Mouse (Mus musculus) forebrain, embryonic 11.5 days (tissue): ENCODE measurements around the gene Cox6b1. TPM values are rescaled to one million over a fixed set of nuclear protein-coding genes. Genes with fewer than 3 reads are reported as not detected.

Source experiments
- ATAC-seq: fragments of 200-750 bp; cut with Nextera tagmentation; replicated peaks from 2 replicates; pipeline ENCODE4 v1.8.0; 2017; ENCODE audit warnings: moderate TSS enrichment; ENCODE audit not compliant: low FRiP score
- DNase-seq: peaks from one replicate; pipeline ENCODE4 v3.0.0-alpha.2; 2017; ENCODE audit warnings: low spot score
- H3K27ac ChIP-seq: fragments of 300-500 bp; sonication (generic); 2 replicates; pipeline ENCODE4 v1.5.1; 2014; ENCODE audit warnings: low read depth, low read length
- H3K27me3 ChIP-seq: fragments of 300-500 bp; sonication (generic); 2 replicates; pipeline ENCODE4 v1.6.1; 2014; ENCODE audit warnings: mild to moderate bottlenecking, low read length, mixed read lengths; ENCODE audit not compliant: control insufficient read depth, insufficient read depth
- H3K36me3 ChIP-seq: fragments of 300-500 bp; sonication (generic); 2 replicates; pipeline ENCODE4 v1.6.1; 2014; ENCODE audit warnings: mild to moderate bottlenecking, low read length, moderate library complexity, mixed read lengths; ENCODE audit not compliant: control insufficient read depth, insufficient read depth
- H3K4me1 ChIP-seq: fragments of 300-500 bp; sonication (generic); replicated peaks from 2 replicates; pipeline ENCODE4 v1.6.1; 2014; ENCODE audit warnings: low read length, mixed read lengths; ENCODE audit not compliant: control insufficient read depth, insufficient read depth
- H3K4me2 ChIP-seq: fragments of 300-500 bp; sonication (generic); 2 replicates; pipeline ENCODE4 v1.6.1; 2014; ENCODE audit warnings: low read depth, mild to moderate bottlenecking, low read length, moderate library complexity, mixed read lengths; ENCODE audit not compliant: severe bottlenecking
- H3K4me3 ChIP-seq: fragments of 300-500 bp; sonication (generic); 2 replicates; pipeline ENCODE4 v1.5.1; 2014; ENCODE audit warnings: low read depth, low read length
- H3K9ac ChIP-seq: fragments of 300-500 bp; sonication (generic); 2 replicates; pipeline ENCODE4 v1.6.1; 2014; ENCODE audit warnings: low read length
- H3K9me3 ChIP-seq: fragments of 300-500 bp; sonication (generic); 2 replicates; pipeline ENCODE4 v1.6.1; 2016; ENCODE audit warnings: low read length, mixed read lengths; ENCODE audit not compliant: control insufficient read depth
- WGBS: fragments of 180-500 bp; shearing (Covaris S2); extraction: QIAGEN DNeasy Blood & Tissue Kit; methylation state at CpG from one replicate; pipeline ENCODE4 v1.1.7; 2014; 5-methylcytosine and 5-hydroxymethylcytosine counted together
- polyA plus RNA-seq: library from polyadenylated mRNA; unstranded; fragments of >200 nt; fragmentation: Nextera tagmentation; extraction: Ambion mirVana; gene quantifications from 2 replicates; pipeline ENCODE4 v1.2.1, GENCODE M21; 2014

Cox6b1 gene
- 700 and 735 TPM in 2 replicates for polyA plus RNA-seq

DNA sequence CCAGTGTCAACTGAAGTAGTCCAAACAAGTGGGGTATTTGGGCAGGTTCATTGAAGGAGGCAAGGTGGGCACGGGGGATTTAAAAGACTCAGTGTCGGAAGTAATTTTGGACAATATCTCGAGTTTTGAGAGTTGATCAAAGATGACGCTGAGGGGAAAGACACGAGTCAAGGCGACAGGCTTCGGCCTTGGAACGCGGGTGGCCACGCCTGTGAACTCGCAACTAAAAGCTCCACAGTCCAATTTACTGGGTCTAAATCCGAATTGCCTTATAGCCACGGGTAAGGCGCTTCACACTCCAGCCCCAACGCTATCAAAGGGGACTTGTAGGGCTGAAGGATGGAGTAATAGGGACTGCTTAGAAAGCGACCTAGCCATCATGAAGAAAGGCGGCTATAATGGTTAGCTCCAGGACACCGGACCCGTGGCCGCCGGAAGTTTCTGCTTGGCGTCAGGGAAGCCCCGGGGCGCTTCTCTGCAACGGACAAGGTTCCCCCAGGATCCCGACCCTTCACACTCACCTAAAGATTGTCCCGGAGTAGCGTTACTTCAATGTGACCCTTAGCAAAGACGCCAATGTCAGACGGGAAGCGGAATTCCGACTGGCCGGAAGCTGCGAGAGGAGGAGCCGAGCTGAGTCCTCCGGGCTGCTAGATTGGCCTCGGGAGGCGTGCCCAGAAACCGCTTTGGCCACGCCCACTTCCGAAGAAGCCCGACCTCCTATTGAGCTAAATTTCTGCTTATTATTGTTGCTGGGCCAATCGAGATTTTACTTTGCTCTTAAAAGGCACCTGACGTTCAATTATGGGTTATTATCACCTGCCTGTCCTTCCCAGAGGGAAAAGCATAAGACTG lies at the start of gene Cox6b1:
TSS of gene Cox6b1 (minus strand) at position 622 of the 855 bp plus-strand sequence.
- peak; percentile 94 for DNase-seq
- Histone ChIP-seq H3K27me3 (no peaks in the 10 kb centered on the region), H3K4me3 (peak within 1 kb of the TSS; percentile 80), H3K27ac (no peak within 1 kb of the TSS), H3K36me3 (no peaks in the 10 kb centered on the region), H3K9ac (peak within 1 kb of the TSS; percentile 73), H3K4me1 (peaks cover 3% of the 10 kb centered on the region; the same call in 1 of the 2 replicates), H3K9me3 (no peaks in the 10 kb centered on the region), H3K4me2 (peak within 1 kb of the TSS; percentile 88)
- peak; percentile 91 for ATAC-seq
- 2% methylated on average over 44 of the region's 44 CpGs for WGBS

DNA sequence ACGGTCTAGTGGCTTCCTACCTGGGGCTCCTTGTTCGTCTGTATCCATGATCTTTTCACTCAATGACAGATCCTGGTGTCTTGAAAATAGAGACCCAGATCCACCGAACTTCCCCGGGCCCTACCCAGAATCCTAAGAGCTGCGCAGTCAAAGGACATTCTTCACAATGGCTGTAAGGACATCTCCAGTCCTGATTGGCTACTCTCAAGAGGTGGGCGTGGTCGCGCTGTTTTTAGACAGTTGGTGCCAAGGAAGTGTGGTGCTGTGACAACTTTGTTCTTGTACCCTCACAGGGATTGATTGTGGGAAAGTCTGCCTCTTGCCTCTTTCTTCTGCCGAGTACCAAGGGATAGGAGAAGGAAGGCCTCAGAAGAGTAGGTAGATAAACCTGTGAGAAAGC lies 45.5 kb upstream of the Cox6b1 start, which contains the start of gene Pmis2:
TSS of gene Pmis2 (minus strand) at position 126 of the 400 bp plus-strand sequence.
- ATAC-seq = no peak
- WGBS = 72% methylated on average over 9 of the region's 9 CpGs
- Histone ChIP-seq H3K27me3 (no peaks in the 10 kb centered on the region), H3K9ac (no peak within 1 kb of the TSS), H3K4me2 (no peak within 1 kb of the TSS), H3K27ac (no peak within 1 kb of the TSS), H3K36me3 (no peaks in the 10 kb centered on the region), H3K9me3 (no peaks in the 10 kb centered on the region), H3K4me3 (no peak within 1 kb of the TSS), H3K4me1 (no peaks in the 10 kb centered on the region)
- no peak for DNase-seq

GRCm38 (mm10) chr7:30669229-30669628 lies 43.3 kb upstream of the Cox6b1 start:
- ATAC-seq = no peak
- Histone ChIP-seq H3K4me1 (peaks cover 2% of the 10 kb centered on the region; the same call in 1 of the 2 replicates), H3K27ac (no peak overlapping the region), H3K36me3 (no peaks in the 10 kb centered on the region), H3K4me3 (no peak overlapping the region), H3K9ac (no peak overlapping the region), H3K27me3 (no peaks in the 10 kb centered on the region), H3K9me3 (no peaks in the 10 kb centered on the region), H3K4me2 (no peak overlapping the region)
- WGBS = 45% methylated on average over 3 of the region's 3 CpGs
- no peak for DNase-seq

DNA sequence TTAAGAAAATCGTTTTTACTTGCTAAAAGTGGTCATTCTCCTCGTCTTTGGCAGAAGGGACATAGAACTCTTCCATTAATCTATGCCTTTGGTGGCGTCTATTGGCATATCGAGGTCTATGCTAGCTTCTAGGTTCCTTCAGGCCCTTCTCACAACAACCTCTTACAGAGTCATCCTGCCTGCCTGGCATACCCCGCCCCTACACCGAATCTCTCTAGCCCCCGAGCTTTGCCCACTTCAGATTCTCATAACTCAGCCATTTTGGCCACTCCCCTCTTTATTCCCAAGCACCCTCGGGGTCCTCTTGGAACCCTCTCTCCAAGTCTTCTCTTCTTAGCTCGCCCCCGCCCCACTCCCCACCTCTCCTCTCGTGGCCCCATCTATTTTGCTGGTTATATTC lies 39.4 kb upstream of the Cox6b1 start:
- Histone ChIP-seq H3K27ac (no peak overlapping the region), H3K4me2 (peak overlapping the region; percentile 66), H3K36me3 (no peaks in the 10 kb centered on the region; the same call in 1 of the 2 replicates), H3K4me1 (peaks cover 2% of the 10 kb centered on the region; the same call in 1 of the 2 replicates), H3K9me3 (no peaks in the 10 kb centered on the region), H3K9ac (peak overlapping the region; percentile 70), H3K27me3 (no peaks in the 10 kb centered on the region), H3K4me3 (peak overlapping the region; percentile 70)
- ATAC-seq (0 out of 2 replicates have a peak, but pooled peaks have one; percentile 45), DNase-seq (no peak)
- 5% methylated on average over 11 of the region's 11 CpGs for WGBS

GRCm38 (mm10) chr7:30664529-30665200 lies 38.7 kb upstream of the Cox6b1 start, which contains the start of gene Haus5:
TSS of gene Haus5 (minus strand) at chr7:30664994.
- under 1% methylated on average over 34 of the region's 34 CpGs for WGBS
- no peak within 1 kb of the TSS; the same call in 1 of the 2 replicates for H3K27ac ChIP-seq
- H3K9ac ChIP-seq = peak within 1 kb of the TSS; percentile 70
- peak within 1 kb of the TSS; percentile 70 for H3K4me3 ChIP-seq
- ATAC-seq = peak; percentile 92
- no peaks in the 10 kb centered on the region; the same call in 1 of the 2 replicates for H3K36me3 ChIP-seq
- H3K9me3 ChIP-seq = no peaks in the 10 kb centered on the region
- H3K4me2 ChIP-seq = peak within 1 kb of the TSS; percentile 66
- DNase-seq = peak; percentile 94
- H3K4me1 ChIP-seq = peaks cover 2% of the 10 kb centered on the region; the same call in 1 of the 2 replicates
- no peaks in the 10 kb centered on the region for H3K27me3 ChIP-seq

- Histone ChIP-seq H3K9ac (peak within 1 kb of the TSS; percentile 91), H3K4me1 (peaks cover 3% of the 10 kb centered on the region), H3K4me2 (peak within 1 kb of the TSS; percentile 89), H3K36me3 (peaks cover 7% of the 10 kb centered on the region; the same call in 1 of the 2 replicates), H3K27me3 (no peaks in the 10 kb centered on the region), H3K27ac (peak within 1 kb of the TSS; percentile 48; the same call in 1 of the 2 replicates), H3K9me3 (no peaks in the 10 kb centered on the region), H3K4me3 (peak within 1 kb of the TSS; percentile 94)
- DNase-seq (peak; percentile 97), ATAC-seq (peak; percentile 99)
- WGBS = 2% methylated on average over 59 of the region's 59 CpGs
These were observed 23.9 kb upstream of the Cox6b1 start, which contains the start of gene Rbm42 for GRCm38 (mm10) chr7:30649591-30650540. TSS of gene Rbm42 (minus strand) at chr7:30650317.

DNA sequence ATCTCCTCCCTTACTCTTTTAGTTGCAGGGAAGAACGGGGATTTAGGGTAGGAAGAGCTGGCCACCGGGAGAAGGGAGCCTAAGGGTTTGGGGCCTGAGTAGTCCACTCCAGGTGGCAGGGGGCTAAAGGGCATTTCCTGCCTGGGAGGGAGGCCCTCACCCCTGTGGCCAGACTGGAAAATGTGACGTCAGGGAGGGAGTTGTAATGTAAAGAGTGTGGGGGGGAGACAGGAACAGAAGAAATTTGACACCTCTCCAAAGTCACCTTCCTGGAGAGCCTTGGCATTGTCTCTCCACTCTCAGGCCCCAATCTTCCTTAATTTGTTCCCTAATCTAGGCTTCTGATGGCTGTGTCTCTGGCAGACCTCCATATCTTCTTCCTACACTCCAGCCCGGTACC lies 13.1 kb upstream of the Cox6b1 start:
- no peak overlapping the region for H3K27ac ChIP-seq
- no peak overlapping the region for H3K4me3 ChIP-seq
- H3K4me1 ChIP-seq = peaks cover 5% of the 10 kb centered on the region; the same call in 1 of the 2 replicates
- no peaks in the 10 kb centered on the region for H3K9me3 ChIP-seq
- peaks cover 24% of the 10 kb centered on the region for H3K27me3 ChIP-seq
- DNase-seq (no peak), ATAC-seq (no peak)
- no peaks in the 10 kb centered on the region; the same call in 1 of the 2 replicates for H3K36me3 ChIP-seq
- H3K4me2 ChIP-seq = no peak overlapping the region
- no peak overlapping the region for H3K9ac ChIP-seq
- WGBS = 29% methylated on average over 4 of the region's 4 CpGs
